Mouse (Mus musculus): ENCODE measurements around the gene Btbd11. TPM values are rescaled to one million over a fixed set of nuclear protein-coding genes. Genes with fewer than 3 reads are reported as not detected.
"Not testable (repeated sequence)": the region's sequence is repeated elsewhere in the genome, so short reads cannot be mapped to it uniquely, and the experiment has no call there.

Gene Btbd11
- polyA plus RNA-seq, 1 experiment from 2014 or later: 1.9 TPM

DNA sequence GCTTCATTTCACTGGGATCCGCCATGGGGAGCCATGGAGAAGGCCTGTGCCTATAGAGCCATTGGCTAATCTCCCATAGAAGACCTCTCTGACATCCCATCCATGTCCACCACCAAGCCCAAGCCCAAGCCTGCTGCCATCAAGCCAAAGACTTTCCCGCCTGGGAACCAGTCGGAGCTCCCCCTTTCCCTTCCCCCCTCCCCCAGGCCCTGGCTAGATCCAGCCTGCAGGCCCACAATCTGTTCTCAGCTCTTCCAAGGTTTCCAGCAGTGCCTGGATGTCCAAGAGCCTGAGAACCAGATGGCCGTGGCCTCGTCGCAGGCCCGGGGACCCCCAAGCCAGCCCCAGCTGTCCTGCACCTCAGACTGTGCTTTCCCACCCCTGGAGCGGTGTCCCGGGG lies 295.8 kb downstream of the Btbd11 start:
- Histone ChIP-seq H3K27me3 (ENCODE audit: control insufficient read depth, insufficient read depth, low read length) (no peaks in the 10 kb centered on the region), H3K36me3 (ENCODE audit: control insufficient read depth, insufficient read depth, low read length) (no peaks in the 10 kb centered on the region), H3K4me2 (replicated peaks; ENCODE audit: low read depth) (no peak overlapping the region), H3K27ac (replicated peaks) (no peak overlapping the region), H3K4me3 (ENCODE audit: low read depth, low read length) (no peak overlapping the region), H3K9ac (ENCODE audit: low read length) (no peak overlapping the region), H3K4me1 (replicated peaks; ENCODE audit: control insufficient read depth, insufficient read depth) (no peaks in the 10 kb centered on the region), H3K9me3 (ENCODE audit: control insufficient read depth, low read length) (no peaks in the 10 kb centered on the region)
- WGBS: 90% methylated on average over 9 of the region's 9 CpGs
- TF ChIP-seq CTCF (IDR thresholded peaks at IDR 0.05; ENCODE audit: low read depth): no peak
- TF ChIP-seq EP300 (optimal IDR thresholded peaks at IDR 0.05): no peak
- no peak for ATAC-seq (ENCODE audit: low FRiP score, low TSS enrichment)
- no peak for DNase-seq (ENCODE audit: low spot score)

DNA sequence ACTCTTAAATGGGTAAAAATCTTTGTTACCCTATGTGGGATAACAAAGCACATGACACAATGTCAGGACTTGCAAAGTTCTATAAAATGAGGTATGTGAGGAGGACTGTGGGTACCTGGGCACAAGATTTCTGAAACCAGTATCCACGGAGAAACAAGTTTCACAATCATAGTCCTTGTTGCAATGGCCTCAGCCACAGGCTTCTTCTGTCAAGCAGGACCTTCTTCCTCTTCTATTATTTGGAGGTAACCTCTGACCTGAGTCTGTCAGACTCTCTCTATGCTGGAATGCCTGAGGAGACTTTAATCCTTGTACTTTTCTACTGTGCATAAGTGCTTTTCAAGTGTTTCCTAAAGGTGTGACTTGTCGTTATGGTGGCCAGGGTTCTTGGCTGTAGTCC lies 307.8 kb downstream of the Btbd11 start:
- H3K36me3 ChIP-seq (ENCODE audit: control insufficient read depth, insufficient read depth, low read length); H3K9me3 ChIP-seq (ENCODE audit: control insufficient read depth, low read length); H3K4me1 ChIP-seq (replicated peaks; ENCODE audit: control insufficient read depth, insufficient read depth); H3K9ac ChIP-seq (ENCODE audit: low read length); H3K4me2 ChIP-seq (replicated peaks; ENCODE audit: low read depth); H3K4me3 ChIP-seq (ENCODE audit: low read depth, low read length); DNase-seq (ENCODE audit: low spot score); ATAC-seq (ENCODE audit: low FRiP score, low TSS enrichment); H3K27ac ChIP-seq (replicated peaks); H3K27me3 ChIP-seq (ENCODE audit: control insufficient read depth, insufficient read depth, low read length): not testable (repeated sequence)
- WGBS: 62% methylated on average over 2 of the region's 2 CpGs

DNA sequence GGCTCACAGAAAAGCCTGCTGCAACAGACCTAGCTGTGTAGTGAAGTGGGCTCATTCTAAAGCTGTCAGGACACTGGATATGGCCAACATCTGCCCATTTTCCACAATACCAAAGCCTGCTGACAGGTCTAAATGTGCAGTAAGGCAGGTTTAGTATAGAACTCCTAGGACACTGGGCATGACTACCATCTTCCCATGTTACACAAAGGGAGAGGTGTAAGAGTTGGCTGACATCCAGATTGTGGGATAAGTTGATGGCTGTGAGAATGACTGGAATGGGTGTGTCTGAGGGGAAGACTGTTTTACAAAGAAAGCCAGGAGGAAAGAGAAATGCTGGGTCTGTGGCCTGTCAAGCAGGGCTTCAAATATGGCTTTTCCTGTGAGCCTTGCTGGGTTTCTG lies 313.1 kb downstream of the Btbd11 start:
- Histone ChIP-seq H3K9ac (ENCODE audit: low read length) (no peak overlapping the region), H3K36me3 (ENCODE audit: control insufficient read depth, insufficient read depth, low read length) (no peaks in the 10 kb centered on the region), H3K4me3 (ENCODE audit: low read depth, low read length) (no peak overlapping the region), H3K4me2 (replicated peaks; ENCODE audit: low read depth) (no peak overlapping the region), H3K27me3 (ENCODE audit: control insufficient read depth, insufficient read depth, low read length) (no peaks in the 10 kb centered on the region), H3K4me1 (replicated peaks; ENCODE audit: control insufficient read depth, insufficient read depth) (no peaks in the 10 kb centered on the region), H3K27ac (replicated peaks) (no peak overlapping the region), H3K9me3 (ENCODE audit: control insufficient read depth, low read length) (no peaks in the 10 kb centered on the region)
- DNase-seq (ENCODE audit: low spot score): no peak
- ATAC-seq (ENCODE audit: low FRiP score, low TSS enrichment): no peak
- TF ChIP-seq EP300 (optimal IDR thresholded peaks at IDR 0.05) (no peak), CTCF (IDR thresholded peaks at IDR 0.05; ENCODE audit: low read depth) (no peak)

DNA sequence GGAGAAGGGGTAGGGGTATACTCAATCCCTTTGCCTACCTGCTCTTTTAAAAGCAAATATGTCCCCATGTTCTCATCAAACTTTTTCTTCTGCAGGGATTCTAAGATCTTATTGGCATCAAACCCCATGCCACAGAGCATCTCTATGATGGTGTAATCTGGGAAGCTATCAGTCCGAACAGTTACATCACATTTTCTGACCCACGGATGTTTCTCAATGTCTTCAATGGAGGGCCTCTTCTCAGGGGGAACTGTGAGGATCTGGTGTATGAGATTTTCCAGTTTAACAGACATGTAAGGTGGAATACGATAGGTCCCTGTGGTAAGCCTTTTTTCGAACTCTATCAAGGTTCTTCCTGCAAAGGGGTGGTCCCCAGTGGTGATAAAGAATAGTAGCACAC lies 323.2 kb downstream of the Btbd11 start:
- not testable (repeated sequence) for ATAC-seq (ENCODE audit: low FRiP score, low TSS enrichment); H3K4me2 ChIP-seq (replicated peaks; ENCODE audit: low read depth); H3K27me3 ChIP-seq (ENCODE audit: control insufficient read depth, insufficient read depth, low read length); H3K9me3 ChIP-seq (ENCODE audit: control insufficient read depth, low read length); H3K4me3 ChIP-seq (ENCODE audit: low read depth, low read length); H3K9ac ChIP-seq (ENCODE audit: low read length); H3K36me3 ChIP-seq (ENCODE audit: control insufficient read depth, insufficient read depth, low read length); DNase-seq (ENCODE audit: low spot score); H3K4me1 ChIP-seq (replicated peaks; ENCODE audit: control insufficient read depth, insufficient read depth); H3K27ac ChIP-seq (replicated peaks)
- WGBS: 89% methylated on average over 4 of the region's 4 CpGs

Other genes starting within 250 kb of the Btbd11 start
- gene Cry1, start 201.8 kb upstream of the Btbd11 start, polyA plus RNA-seq (2015; fragmentation: Nextera tagmentation; extraction: Ambion mirVana): 16.5 and 16.7 TPM in 2 replicates